Mouse (Mus musculus) kidney, adult 11 months (tissue): ENCODE results near the gene Mark4.

ENCODE experiments used
- DNase-seq: peaks from one replicate; pipeline ENCODE4 v3.0.0; 2022

Gene Mark4

DNA sequence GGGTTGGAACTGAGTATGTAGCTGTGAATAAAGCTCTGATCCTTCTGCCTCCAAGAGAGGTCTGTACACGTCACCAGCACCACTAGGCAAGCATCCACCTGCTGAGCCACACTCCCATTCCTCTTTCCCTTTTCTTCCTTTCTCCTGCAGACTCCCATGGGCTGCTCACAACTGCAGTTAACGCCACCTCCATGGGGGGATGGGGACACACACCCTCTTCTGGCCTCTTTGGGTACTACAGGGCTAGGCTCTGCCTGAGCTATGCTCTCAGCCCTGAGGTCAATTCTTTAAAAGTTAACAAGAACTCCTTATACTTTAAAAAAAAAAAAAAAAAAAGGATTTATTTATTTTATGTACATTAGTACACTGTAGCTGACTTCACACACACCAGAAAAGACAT lies 26.1 kb downstream of the Mark4 start:
- DNase-seq = no peak

DNA sequence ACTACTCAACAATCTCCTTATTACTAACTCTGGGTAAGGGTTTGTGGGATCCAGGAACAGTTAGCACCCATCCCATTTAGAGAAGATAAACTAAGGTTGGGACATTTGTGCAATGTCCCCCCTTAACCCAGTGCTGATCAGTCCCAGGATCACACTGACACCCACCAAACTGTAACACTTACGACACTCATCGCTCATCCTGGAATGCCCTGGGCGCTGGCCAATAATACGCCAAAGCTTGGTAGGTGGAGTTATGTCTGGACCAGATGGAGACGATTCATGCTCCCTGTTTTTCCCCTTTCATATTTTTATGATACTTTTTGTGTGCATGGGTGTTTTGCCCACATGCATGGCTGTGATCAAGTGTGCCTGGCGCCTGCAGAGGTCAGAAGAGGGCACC lies 28.2 kb downstream of the Mark4 start:
- no peak for DNase-seq

DNA sequence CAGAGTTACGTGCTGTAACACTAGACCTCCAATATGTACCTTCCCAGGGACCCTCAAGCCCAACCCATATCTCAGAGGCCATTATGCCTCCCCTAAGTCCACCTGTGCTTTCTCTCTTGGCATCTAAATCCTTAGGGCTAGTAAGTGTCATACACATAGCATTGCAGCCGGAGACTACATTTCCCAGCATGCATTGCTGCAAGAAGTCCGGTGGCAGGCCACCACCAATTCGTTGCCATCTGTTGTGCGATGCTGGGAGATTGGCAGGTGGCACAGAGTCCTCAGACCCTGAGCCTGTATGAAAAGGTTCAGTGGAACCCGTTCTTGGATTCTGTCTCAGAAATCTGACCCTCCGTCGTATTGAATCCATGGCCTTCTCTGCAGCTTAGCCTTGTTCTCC lies 28.9 kb downstream of the Mark4 start:
- no peak for DNase-seq

DNA sequence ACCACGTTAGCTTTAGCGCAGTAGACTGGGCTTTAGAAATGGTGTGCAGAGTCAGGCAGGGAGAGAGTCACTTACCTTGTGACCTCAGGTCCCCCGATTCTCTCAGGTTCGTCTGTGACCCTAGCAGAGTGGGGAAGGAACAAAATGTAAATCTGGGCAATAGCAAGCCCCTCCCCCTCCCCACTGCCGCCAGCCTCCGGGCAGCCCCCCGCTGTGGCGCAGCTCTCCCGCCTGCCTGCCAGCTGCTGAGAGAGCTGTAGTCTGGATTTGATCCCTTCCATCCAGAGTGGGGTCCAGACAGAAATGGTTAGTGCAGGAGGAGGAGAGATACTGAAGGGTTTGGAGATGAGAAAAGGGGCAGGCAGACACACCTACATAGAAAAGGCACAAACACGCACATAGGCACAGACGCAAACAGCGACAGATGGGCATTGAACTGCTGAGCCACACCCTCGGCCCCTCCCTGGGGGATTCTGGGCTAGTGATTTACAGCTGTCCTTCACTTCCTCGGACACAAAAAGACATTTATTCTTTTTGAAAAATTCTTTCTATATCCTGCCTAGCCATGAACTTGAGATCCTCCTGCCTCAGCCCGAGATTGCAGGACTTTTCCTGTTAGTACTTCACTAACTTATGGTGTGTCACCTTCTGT lies 30.5 kb downstream of the Mark4 start:
- DNase-seq = no peak

DNA sequence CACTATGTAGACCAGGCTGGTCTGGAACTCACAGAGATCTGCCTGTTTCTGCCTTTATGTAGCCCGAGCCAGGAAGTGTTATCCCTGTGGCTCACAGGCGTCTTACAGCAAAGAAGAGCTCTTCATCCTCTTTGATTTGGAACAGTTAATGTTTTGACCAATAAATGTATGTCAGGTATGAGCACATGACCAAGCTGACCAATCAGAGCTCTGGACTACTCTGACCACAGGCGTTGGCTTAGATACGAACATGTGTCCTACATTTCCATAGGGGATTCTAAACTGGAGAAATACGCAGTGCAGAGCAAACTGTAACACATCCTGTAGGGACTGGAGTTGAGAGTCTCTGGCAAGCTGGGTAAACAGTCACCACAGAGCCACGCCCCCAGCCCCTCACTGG lies 31.7 kb downstream of the Mark4 start:
- no peak for DNase-seq

DNA sequence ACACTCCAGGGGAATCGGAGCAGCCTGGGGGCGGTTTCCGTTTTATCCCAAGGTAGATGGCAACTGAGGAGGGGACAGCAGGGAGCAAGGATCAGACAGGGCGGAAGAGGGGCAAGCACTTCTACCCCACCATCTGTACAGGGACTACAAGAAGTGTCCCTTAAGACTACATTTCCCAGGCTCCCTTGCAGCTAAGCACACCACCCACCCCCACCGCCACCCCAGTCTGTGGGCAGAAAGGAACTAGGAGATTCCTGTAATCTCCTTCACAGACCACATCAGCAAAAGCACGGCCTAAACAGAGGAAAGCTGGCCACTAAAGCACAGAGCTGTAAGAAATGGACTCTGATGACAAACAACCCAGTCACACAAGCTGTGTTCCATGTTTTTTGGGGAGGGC lies 32.3 kb downstream of the Mark4 start:
- no peak for DNase-seq

DNA sequence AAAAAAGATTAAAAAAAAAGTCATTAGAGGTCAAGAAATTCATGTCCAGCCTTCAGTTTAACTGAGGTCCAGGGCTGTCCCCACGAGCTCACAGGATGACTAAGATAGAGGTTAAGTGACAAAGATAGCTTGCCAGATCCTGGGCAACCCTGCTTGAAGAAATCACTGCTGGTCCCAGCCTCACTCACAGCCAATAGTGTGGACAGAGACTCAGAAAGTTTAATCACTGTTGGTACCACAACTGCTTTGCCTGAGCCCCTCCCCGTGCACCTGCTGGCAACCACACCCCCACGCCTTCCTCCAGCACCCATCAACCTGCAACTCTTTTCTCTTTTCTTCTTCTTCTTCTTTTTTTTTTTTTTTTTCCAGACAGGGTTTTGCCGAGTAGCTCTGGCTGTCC lies 34.6 kb downstream of the Mark4 start:
- no peak for DNase-seq

DNA sequence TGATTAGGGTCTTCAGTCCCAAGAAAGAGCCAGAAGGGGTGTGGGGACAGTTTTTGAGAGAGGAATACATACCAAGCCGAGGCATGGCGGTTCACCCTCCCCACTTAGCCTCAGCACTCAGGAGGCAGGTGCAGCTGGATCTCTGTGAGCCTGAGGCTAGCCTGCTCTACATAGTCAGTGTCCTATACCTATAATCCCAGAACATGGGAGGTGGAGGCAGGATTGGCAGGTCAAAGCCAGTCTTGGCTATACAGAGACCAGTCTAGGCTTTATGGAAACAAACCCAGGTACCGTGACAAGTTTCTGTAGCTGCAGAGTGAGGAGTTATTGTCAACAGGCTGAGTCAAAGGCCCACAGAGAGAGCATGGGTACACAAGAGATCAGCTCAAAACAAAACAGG lies 35.5 kb downstream of the Mark4 start:
- DNase-seq = no peak

DNA sequence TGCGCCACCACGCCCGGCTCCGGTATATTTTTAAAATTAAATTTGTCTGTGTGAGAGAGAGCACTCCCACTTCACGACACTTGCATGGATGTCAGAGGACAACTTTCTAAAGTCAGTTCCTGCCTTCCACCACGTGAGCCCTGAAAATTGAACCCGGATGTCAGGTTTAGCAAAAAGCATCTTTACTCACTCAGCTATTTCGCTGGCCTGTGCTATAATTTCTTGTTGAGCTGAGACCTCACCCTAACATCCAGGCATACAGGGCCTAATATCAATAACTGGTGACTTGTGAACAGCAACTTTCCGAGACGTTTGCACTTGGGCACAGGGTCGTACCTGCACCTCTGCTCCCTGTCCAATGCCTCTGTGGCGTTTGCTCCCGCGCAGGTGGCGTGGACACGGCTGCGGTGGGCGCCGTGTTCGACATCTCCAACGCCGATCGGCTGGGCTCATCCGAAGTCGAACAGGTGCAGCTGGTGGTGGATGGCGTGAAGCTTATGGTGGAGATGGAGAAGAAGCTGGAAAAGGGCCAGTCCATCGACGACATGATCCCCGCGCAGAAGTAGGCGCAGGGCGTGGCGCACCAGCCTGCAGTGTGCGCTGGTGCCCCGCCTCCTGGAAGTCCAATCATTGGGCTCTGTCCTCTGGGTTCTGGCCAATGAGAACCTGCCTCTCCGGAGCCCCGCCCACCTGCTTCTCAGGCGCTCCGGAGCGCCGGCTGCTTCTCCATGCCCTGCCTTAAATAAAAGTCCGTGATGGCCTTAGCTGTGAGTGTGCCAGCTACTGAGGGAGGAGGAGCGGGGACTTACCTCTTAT lies 37.6 kb downstream of the Mark4 start:
- DNase-seq = peak; percentile 87

DNA sequence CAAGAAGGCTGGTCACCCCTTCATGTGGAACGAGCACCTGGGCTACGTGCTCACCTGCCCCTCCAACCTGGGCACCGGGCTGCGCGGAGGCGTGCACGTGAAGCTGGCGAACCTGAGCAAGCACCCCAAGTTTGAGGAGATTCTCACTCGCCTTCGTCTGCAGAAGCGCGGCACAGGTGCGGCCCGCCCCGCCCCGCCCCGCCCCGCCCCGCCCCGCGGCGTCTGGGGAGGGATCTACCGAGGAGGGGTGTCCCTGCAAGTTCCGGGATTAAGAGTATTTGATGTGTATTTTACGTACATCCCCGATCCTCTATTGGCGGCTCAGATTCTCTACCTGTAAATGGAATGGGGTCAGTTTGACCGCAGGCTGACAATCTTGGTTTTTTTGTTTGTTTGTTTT lies 38.5 kb downstream of the Mark4 start:
- DNase-seq = no peak

DNA sequence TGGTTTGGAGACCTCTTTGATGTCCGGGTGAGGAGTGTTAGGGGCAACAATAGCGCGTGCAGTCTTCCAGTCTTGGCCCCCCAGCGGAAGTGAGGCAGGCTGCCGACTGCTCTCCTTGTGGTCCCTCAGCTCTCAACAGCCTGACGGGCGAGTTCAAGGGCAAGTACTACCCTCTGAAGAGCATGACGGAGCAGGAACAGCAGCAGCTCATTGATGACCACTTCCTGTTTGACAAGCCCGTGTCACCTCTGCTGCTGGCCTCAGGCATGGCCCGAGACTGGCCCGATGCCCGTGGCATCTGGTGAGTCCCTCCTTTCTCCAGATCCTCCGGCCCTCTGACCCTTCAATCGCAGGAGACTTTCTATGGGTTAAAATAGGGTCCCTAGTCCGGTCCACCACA lies 42.0 kb downstream of the Mark4 start:
- no peak for DNase-seq

DNA sequence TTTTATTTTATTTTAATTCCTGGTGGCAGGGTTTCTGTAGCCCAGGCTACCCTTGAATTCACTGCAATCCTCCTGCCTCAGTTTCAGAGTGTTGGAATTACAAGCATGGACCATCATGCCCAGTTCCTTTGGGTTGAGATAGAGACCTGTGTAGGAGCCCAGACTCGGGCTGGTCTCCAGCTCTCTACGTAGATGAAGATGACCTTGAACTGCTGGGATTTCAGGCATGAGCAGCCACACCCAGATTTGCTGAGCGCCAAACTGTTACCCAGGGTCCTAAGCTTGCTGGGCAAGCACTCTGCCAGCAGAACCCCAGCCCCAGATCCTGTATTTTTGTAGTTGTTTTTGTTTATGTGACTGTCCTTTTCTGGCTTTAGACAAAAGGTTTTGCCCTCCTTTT lies 45.1 kb downstream of the Mark4 start:
- no peak for DNase-seq

DNA sequence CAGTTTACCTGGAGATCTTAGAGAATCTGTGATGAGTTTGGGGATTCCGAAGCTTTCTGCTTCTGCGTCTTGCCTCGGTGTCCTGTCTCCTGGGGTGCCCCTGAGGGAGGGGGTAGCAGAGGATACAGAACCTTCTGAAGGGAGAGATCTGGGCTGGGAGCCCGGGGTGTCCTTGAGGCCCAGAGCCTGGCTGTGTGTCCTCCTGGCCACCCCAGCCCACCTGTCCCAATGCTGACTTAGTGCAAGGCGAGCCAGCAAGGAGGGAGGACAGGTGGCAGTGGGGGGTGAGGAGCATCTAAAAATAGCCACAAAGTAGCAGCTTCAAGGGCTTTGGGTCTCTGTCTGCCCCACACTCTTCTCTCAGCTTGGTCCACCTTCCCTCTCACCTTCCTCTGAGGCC lies 46.8 kb downstream of the Mark4 start:
- DNase-seq = no peak

DNA sequence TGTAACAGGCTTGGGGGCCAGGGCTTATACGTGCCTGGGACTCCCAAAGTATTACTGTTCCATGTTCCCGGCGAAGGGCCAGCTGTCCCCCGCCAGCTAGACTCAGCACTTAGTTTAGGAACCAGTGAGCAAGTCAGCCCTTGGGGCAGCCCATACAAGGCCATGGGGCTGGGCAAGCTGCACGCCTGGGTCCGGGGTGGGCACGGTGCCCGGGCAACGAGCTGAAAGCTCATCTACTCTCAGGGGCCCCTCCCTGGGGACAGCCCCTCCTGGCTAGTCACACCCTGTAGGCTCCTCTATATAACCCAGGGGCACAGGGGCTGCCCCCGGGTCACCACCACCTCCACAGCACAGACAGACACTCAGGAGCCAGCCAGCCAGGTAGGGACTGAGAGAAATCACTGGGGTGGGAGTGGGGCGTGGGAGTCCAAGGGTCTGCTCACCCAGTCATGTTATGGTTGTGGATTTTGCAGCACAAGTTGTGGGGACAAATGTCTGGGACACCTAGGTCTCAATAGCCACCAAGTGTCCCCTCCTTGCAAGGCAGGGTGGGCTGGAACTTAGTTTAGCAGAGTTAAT lies 47.8 kb downstream of the Mark4 start:
- no peak for DNase-seq

DNA sequence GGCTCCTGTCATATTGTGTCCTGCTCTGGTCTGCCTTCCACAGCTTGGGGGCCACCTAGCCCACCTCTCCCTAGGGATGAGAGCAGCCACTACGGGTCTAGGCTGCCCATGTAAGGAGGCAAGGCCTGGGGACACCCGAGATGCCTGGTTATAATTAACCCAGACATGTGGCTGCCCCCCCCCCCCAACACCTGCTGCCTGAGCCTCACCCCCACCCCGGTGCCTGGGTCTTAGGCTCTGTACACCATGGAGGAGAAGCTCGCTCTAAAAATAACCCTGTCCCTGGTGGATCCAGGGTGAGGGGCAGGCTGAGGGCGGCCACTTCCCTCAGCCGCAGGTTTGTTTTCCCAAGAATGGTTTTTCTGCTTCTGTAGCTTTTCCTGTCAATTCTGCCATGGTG lies 48.9 kb downstream of the Mark4 start:
- DNase-seq = no peak

DNA sequence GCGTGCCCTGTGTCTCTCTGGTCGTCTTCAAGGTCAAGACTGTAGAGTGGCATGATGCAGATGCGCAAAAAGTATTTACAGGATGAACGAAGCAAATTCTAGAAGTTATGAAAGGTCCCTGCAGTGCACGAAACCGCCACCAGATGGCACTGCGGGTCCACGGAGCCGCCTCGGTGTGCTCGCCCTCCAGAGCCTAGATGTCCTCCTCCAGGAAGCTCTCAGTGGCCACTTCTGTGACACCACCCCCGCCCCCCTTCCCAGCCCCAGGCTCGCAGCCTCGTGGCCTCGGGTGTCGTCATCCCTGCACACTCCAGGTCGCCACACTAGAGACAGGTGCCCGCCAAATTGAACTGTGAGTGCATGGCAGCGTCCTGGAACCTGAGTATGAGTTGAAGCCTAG lies 53.2 kb downstream of the Mark4 start:
- peak; percentile 73 for DNase-seq

DNA sequence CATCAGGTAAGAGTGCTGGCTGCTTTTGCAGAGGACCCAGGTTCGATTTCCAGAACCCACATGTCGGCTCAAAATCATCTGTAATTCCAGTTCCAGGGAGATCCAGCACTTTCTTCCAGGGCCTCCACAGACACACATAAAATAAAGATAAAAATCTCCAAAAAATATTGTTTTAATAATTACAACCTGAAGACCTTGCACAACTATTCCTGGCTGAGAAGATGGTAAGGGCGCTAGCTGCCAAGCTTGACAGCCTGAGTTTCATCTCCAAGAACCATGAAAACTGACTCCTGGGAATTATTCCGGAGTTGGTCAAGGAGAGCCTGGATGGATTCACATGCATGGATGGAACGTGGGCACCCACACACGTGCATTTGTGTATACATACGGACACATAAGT lies 54.1 kb downstream of the Mark4 start, which contains the start of gene Ckm:
TSS of gene Ckm (plus strand) at position 301 of the 400 bp plus-strand sequence.
- DNase-seq = no peak

DNA sequence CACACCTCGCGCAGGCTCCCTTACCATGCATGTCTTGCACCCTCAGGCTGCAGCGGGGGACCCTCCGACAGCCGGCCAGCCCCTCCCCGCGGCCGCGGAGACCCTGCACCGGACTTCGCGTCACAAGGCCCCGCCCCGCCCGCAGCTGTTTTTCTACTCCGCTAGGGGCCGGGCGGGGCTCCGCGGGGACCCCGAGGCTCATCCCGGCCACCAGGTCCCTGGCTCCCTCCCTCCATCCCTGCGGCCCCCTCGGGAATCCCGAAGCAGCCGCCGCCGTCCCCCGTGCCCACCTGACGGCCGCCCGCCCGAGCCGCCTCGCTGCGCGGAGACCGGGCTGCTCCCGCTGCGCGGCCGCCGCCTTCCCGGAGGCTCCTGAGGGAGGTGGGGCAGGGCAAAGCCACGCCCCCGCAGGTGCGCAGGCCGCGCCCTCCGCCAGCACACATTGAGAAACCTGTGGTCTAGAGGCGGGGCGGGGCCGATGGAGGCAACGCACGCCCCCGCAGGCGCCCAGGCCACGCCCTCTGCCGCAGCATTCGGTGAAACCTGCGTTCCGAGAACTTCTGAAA lies 54.8 kb downstream of the Mark4 start, which contains the start of gene Klc3:
TSS of gene Klc3 (minus strand) at position 374 of the 566 bp plus-strand sequence.
- DNase-seq = peak; percentile 86

DNA sequence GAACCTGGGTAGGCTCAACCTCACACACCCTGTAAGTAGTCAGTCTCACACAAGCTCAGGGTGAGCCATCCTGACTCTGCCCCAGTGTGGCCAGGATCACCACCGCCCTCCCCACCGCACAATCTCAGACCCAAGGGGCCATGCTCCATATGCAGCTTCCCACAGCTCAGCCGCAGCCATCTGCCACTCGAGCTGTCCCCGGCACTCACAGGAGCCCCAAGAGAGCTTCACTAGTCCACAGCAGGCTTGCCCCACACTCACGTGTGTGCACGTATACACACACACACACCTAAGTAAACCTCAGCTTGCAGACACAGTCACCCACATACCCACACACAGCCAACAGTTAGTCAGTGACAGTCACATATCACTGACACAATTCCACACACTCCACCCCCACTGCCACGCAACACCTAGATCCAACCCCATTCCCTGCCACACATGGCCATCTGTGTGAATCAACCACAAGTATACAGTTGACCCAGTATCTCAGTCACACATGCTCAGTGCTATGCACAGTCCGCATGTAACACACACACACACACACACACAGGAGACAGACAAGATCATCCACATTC lies 56.0 kb downstream of the Mark4 start:
- no peak for DNase-seq

DNA sequence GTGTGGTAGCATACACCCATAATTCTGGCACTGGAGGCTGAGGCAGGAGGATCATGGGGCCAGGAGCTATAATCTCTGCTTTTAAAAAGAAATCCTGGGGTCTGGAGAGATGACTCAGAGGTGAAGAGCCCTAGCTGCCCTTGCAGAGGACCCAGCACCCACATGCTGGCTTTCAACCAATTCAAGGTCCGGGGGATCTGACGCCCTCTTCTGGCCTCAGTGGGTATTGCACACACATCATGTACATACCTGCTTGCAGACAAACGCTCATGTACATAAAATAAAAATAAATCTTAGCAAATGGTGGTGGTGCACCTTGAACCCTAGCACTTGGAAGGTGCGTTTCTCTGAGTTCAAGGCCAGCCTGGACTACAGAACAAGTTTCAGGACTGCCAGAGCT lies 57.7 kb downstream of the Mark4 start:
- no peak for DNase-seq

DNA sequence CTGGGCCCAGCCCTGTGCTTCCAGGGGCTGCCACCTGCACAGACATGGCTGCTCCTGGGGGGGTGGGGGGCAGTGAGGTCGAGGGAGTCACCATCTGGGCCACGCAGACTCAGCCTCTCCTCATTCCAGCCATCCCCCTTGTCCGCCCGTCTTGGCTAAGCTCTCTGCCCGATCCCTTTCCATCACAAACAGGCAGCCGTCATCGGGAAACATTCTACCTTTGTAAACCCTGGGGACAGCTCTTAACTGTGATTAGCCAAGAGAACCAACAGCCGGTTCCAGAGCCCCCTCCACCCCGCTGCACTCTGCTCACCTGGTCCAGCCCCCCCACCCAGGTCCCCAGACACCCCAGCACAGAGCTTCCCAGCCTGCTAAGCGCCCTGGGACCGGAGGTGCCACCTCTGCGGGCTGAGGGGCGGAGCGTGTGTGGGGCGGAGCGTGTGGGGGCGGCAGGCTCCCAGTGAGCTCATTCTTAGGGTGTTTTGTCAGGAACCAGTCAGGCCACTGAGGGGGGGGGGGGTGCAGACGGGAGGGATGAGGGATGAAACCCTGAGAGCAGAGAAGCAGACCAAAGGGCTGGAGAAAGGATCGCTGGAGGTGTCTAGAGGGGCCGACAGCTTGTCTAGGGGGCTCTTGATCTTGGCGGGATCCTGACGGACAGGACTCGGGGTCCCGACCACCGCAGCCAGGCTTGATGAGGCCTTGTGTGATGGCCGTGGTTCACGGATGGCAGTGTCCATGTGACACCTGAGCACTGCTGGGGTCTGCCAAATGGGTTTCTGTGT lies 58.9 kb downstream of the Mark4 start:
- peak; percentile 58 for DNase-seq

DNA sequence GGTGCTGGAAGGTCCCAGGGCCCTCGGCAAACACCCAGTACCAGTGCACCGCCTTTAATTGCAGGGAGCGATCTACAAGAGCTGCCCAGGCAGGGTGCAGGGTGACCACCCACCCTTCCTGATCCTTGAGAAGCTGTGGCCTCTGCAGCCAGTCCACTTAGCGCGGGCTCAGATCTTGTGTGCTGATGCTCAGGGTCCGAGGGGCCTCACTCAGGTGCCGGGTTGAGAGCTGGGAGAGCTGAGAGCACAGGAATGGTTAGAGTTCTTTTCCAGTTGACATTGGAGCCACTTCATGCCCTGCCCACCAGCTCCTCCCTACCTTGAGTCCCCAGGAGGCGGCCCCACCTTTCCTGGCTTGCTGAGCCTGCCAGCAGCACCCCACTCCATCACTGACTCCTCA lies 64.1 kb downstream of the Mark4 start:
- no peak for DNase-seq
